Mouse (Mus musculus) kidney, embryonic 15.5 days (tissue): ENCODE measurements around the gene Zcchc2. TPM values are rescaled to one million over a fixed set of nuclear protein-coding genes. Genes with fewer than 3 reads are reported as not detected.

Experiments used
- ATAC-seq: fragments of 200-750 bp; cut with Nextera tagmentation; replicated peaks from 2 replicates; pipeline ENCODE4 v1.8.0; 2017; ENCODE audit warnings: moderate TSS enrichment; ENCODE audit not compliant: low FRiP score
- H3K27ac ChIP-seq: fragments of 300-500 bp; sonication (generic); 2 replicates; pipeline ENCODE4 v1.5.1; 2015; ENCODE audit warnings: mild to moderate bottlenecking, inconsistent platforms
- H3K27me3 ChIP-seq: fragments of 300-500 bp; sonication (generic); 2 replicates; pipeline ENCODE4 v1.6.1; 2015; ENCODE audit warnings: inconsistent platforms
- H3K36me3 ChIP-seq: fragments of 300-500 bp; sonication (generic); 2 replicates; pipeline ENCODE4 v1.6.1; 2015; ENCODE audit warnings: inconsistent platforms
- H3K4me1 ChIP-seq: fragments of 300-500 bp; sonication (generic); 2 replicates; pipeline ENCODE4 v1.6.1; 2015; ENCODE audit warnings: inconsistent platforms
- H3K4me2 ChIP-seq: fragments of 300-500 bp; sonication (generic); 2 replicates; pipeline ENCODE4 v1.6.1; 2015; ENCODE audit warnings: moderate library complexity, mild to moderate bottlenecking, inconsistent platforms
- H3K4me3 ChIP-seq: fragments of 300-500 bp; sonication (generic); replicated peaks from 2 replicates; pipeline ENCODE4 v1.5.1; 2015; ENCODE audit warnings: mild to moderate bottlenecking, inconsistent platforms
- H3K9ac ChIP-seq: fragments of 300-500 bp; sonication (generic); 2 replicates; pipeline ENCODE4 v1.6.1; 2015; ENCODE audit warnings: mild to moderate bottlenecking, inconsistent platforms
- H3K9me3 ChIP-seq: fragments of 300-500 bp; sonication (generic); replicated peaks from 2 replicates; pipeline ENCODE4 v1.6.1; 2016; ENCODE audit warnings: inconsistent platforms
- WGBS: fragments of 180-500 bp; shearing (Covaris S2); methylation state at CpG from one replicate; pipeline ENCODE4 v1.1.7; 2015; ENCODE audit warnings: mixed read lengths; 5-methylcytosine and 5-hydroxymethylcytosine counted together
- polyA plus RNA-seq: library from polyadenylated mRNA; unstranded; fragments of >200 nt; fragmentation: Nextera tagmentation; extraction: Ambion mirVana; gene quantifications from 2 replicates; pipeline ENCODE4 v1.2.1, GENCODE M21; 2015

The Zcchc2 gene
- polyA plus RNA-seq, 1 experiment from 2014 or later: 3.1 TPM

DNA sequence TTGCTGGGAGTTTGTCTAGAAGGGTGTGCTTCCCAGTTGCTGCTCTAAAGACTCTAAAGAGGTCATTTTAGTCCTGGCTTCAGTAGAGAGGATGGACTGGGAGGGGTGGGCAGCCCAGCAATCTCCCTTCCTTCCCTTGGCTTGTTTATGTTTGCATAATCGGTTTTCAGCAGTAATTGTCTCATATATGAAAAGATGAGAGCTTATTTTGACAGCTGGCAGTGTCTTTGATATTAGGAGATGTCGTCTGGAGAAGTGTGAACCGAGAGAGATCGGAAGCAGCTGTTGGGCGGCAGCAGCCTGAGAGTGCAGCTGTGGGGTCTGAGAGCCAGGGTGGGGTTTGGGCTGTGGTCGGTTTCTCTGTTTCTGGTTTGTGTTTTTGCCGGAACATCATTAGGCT lies 75.5 kb downstream of the Zcchc2 start:
- H3K27ac ChIP-seq: no peak overlapping the region
- 26% methylated on average over 7 of the region's 7 CpGs for WGBS
- H3K9me3 ChIP-seq: no peaks in the 10 kb centered on the region
- no peak overlapping the region for H3K4me3 ChIP-seq
- ATAC-seq: peak; percentile 55; the same call in 1 of the 2 replicates
- H3K9ac ChIP-seq: no peak overlapping the region
- H3K27me3 ChIP-seq: 0 out of 2 replicates have a peak, but pooled peaks cover 1% of the 10 kb centered on the region
- H3K4me2 ChIP-seq: no peak overlapping the region
- peaks cover 8% of the 10 kb centered on the region; the same call in 1 of the 2 replicates for H3K4me1 ChIP-seq
- no peaks in the 10 kb centered on the region for H3K36me3 ChIP-seq

DNA sequence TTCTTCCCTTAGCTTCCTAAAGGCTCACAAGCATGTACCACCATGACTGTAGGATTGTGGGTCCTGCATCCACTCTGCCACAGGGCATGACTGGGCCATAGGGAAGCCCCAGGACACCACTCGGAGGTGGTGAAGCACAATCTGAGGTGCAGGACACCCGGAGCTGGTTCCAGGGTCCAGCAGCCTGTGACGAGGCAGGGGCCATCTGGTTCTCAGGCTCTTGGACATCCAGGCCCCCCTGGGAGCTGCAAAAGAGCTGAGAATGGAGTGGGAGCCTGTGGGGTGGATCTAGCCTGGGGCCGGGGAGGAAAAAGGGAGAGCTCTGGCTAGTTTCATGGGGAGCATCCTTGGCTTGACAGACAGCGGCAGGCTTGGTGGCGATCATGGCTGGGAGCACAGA lies 77.1 kb downstream of the Zcchc2 start:
- ATAC-seq: no peak
- 83% methylated on average over 6 of the region's 6 CpGs for WGBS
- H3K36me3 ChIP-seq: no peaks in the 10 kb centered on the region
- no peak overlapping the region for H3K4me3 ChIP-seq
- H3K4me2 ChIP-seq: no peak overlapping the region
- H3K9ac ChIP-seq: no peak overlapping the region
- H3K9me3 ChIP-seq: no peaks in the 10 kb centered on the region
- H3K27me3 ChIP-seq: 0 out of 2 replicates have a peak, but pooled peaks cover 6% of the 10 kb centered on the region
- peaks cover 16% of the 10 kb centered on the region for H3K4me1 ChIP-seq
- H3K27ac ChIP-seq: no peak overlapping the region

DNA sequence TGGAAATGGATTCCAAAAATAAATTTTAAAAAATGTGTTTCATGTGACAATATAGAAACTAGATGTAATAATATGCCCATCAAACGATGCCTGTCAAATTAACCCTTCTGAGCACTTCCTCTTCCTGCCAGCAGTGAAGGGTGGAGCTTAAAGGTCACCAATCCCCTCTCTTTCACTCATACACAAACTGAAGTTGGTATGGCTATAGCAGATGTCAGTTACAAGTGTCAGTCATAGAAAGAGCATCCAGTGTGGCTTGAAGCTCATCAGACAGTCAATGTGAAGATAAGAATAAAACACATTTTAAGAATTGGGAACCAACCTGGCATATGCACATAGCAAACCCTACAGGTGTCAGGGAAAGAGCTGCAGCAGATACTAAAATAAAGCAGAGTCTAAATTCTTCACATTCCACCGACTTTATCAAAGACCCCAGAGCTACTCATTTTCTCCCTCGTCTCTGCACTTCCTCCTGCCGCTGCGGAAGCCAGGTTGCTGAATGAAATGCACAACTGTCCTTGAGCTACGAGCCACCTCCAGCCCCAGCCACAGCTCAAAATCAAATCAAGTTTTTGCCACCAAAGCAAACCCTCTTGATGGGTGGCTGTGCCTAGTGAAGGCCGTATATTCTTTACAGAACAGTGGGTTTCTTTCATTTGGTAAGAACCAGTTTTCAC lies 79.8 kb downstream of the Zcchc2 start:
- whole genome bisulfite sequencing: 74% methylated on average over 7 of the region's 7 CpGs
- no peak for ATAC-seq
- no peaks in the 10 kb centered on the region for H3K9me3 ChIP-seq
- H3K4me3 ChIP-seq: no peak overlapping the region
- 0 out of 2 replicates have a peak, but pooled peaks cover 6% of the 10 kb centered on the region for H3K27me3 ChIP-seq
- H3K9ac ChIP-seq: no peak overlapping the region
- no peaks in the 10 kb centered on the region for H3K36me3 ChIP-seq
- no peak overlapping the region for H3K27ac ChIP-seq
- H3K4me2 ChIP-seq: no peak overlapping the region
- H3K4me1 ChIP-seq: peaks cover 11% of the 10 kb centered on the region

DNA sequence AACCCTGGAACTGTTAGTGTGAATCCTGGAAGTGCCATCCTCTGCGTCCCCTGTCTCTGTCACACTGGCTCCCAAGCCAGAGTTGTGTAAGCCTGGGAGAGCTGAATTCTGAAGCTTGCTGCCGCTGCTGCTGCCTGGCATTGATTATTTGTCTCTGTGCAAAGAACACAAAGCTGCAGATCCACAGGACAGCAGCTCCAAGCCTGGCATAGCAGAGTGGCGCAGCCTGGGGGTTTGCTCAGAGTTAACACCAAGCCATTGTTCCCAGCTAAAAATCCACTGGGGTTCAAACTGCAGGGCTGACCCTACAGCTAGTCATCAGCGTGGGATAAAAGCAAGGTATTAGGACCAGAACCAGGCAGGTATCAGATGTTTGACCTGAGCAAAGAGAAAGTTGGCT lies 80.6 kb downstream of the Zcchc2 start:
- H3K36me3 ChIP-seq: no peaks in the 10 kb centered on the region
- 0 out of 2 replicates have a peak, but pooled peaks cover 6% of the 10 kb centered on the region for H3K27me3 ChIP-seq
- ATAC-seq: no peak
- H3K9ac ChIP-seq: no peak overlapping the region
- H3K27ac ChIP-seq: no peak overlapping the region
- H3K4me3 ChIP-seq: no peak overlapping the region
- 61% methylated on average over 4 of the region's 4 CpGs for WGBS
- H3K4me2 ChIP-seq: no peak overlapping the region
- H3K4me1 ChIP-seq: peaks cover 9% of the 10 kb centered on the region
- no peaks in the 10 kb centered on the region for H3K9me3 ChIP-seq

DNA sequence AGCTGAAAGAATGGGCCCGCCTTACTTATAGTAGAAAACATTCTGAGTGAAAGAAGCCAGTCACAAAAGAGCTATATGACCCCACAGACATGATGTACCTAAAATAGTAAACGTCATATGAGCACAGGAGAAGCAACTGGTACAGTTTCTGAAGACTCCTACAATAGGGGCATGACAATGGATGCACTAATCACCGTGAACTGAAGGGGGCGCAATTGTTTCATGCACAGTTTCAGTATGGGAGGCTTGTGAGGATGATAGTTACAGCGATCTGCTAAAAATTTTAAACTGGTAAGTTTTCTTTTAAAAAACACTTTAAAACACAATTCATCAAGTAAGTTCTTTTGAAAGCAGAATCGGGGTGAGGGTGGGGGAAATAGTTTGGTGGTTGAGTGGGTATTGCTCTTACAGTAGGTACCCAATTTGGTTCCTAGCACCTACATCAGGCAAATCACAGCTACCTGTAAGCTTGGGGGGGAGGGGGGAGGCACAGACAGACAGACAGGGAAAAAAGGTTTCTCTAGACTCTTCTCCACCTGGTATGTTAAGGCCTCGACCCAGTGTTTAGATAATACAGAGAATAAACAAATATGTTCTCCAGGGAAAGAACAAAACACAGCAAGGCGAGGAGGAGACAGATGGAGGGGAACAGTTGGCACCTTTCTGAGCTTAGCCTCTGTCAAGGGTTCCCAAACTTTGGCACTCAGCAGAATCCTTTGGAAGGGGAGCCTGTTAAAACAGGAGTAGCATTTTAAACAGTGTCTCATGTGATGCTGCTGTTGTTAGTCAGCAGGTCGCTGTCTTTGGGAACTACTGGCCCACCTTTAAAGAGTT lies 81.2 kb downstream of the Zcchc2 start:
- Histone ChIP-seq H3K36me3 (no peaks in the 10 kb centered on the region), H3K4me3 (no peak overlapping the region), H3K27ac (no peak overlapping the region), H3K4me2 (peak overlapping the region; percentile 32), H3K27me3 (0 out of 2 replicates have a peak, but pooled peaks cover 6% of the 10 kb centered on the region), H3K9me3 (no peaks in the 10 kb centered on the region), H3K4me1 (peaks cover 8% of the 10 kb centered on the region), H3K9ac (no peak overlapping the region)
- WGBS: 14% methylated on average over 9 of the region's 9 CpGs
- ATAC-seq: no peak; the same call in 1 of the 2 replicates

DNA sequence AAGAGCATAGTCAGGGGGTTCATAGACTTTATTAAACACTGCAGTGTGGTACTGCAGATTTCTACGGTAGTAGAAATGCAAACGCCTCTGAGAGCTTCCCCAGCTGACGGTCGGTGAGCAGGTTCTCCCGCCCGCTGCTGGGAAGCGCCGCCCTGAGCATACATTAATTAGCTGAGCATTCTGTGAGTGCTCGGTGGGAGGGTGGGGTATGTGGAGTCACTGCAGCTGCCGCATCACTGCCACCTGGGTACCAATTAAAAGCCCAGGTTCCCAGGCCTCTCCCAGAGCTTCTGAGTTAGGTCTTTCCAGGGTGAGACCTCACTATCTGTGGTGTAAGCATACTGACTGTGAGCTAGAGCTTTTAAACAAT lies 81.8 kb downstream of the Zcchc2 start:
- Histone ChIP-seq H3K4me2 (peak overlapping the region; percentile 32), H3K27ac (no peak overlapping the region), H3K4me3 (no peak overlapping the region), H3K36me3 (no peaks in the 10 kb centered on the region), H3K9me3 (no peaks in the 10 kb centered on the region), H3K4me1 (peaks cover 8% of the 10 kb centered on the region), H3K27me3 (0 out of 2 replicates have a peak, but pooled peaks cover 6% of the 10 kb centered on the region), H3K9ac (no peak overlapping the region)
- 5% methylated on average over 10 of the region's 10 CpGs for WGBS
- ATAC-seq: peak; percentile 75; the same call in 1 of the 2 replicates

DNA sequence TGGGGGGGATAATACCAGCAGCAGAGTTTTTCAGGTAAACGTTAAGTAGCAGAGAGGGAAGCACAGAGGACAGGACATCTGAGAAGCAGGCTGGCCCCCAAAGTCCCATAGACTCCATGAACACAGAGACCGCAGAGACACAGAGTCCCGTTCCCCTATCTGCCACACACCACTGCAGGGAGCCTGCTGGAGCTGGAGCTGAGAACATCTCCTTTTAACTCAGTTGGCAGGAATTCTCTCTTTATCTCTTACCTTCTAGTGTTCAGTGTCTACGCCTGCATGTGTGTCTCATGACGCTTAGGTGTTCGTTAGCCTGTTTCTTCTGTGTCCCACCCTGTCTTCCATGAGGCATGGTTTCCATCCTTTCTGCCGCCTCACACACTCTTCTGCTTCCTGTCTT lies 83.0 kb downstream of the Zcchc2 start:
- H3K4me3 ChIP-seq: no peak overlapping the region
- 0 out of 2 replicates have a peak, but pooled peaks cover 6% of the 10 kb centered on the region for H3K27me3 ChIP-seq
- H3K4me1 ChIP-seq: peaks cover 8% of the 10 kb centered on the region
- H3K27ac ChIP-seq: no peak overlapping the region
- H3K9ac ChIP-seq: no peak overlapping the region
- no peak for ATAC-seq
- H3K4me2 ChIP-seq: no peak overlapping the region
- H3K36me3 ChIP-seq: no peaks in the 10 kb centered on the region
- H3K9me3 ChIP-seq: no peaks in the 10 kb centered on the region
- 82% methylated on average over 7 of the region's 7 CpGs for WGBS

DNA sequence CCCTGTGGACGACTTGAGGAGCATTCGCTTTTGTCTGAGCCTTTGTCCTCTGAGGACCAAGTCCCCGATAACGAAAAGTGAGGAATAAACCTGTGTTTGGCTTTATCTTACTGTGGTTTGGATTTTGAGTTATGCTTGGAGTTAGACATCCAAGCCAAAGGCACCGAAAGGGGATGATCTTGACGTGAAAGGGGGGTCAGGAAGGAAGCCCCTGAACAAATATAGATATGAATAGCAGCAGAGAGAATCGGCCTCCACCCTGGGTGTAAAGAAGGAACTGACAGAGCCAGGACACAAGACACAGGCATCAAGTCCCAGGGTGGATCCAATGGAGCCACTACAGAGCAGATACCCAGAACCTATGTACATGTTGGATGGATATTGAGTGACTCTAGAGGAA lies 83.9 kb downstream of the Zcchc2 start:
- no peak for ATAC-seq
- Histone ChIP-seq H3K36me3 (no peaks in the 10 kb centered on the region), H3K27me3 (0 out of 2 replicates have a peak, but pooled peaks cover 6% of the 10 kb centered on the region), H3K9ac (no peak overlapping the region), H3K4me2 (no peak overlapping the region), H3K9me3 (no peaks in the 10 kb centered on the region), H3K4me3 (no peak overlapping the region), H3K4me1 (peaks cover 8% of the 10 kb centered on the region), H3K27ac (no peak overlapping the region)
- 72% methylated on average over 7 of the region's 7 CpGs for WGBS

DNA sequence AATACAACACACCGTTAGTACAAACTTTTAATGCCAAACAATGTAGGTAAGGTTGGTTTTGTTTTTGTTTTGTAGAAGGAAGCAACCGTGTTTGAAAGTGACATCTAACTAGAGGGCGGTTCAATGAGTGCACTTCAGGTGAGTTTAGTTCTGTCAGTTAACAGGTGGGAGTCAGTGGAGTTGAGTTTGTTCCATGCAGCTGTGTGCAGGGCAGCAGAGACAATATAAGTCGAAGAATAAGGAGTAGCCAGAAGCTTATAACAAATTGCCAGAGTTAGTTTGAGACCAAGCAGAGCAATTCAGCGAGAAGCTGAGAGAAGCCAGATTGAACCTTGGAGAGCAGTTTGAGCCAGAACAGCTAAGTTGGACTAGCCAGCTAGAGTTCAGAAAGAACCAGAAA lies 84.5 kb downstream of the Zcchc2 start:
- no peaks in the 10 kb centered on the region for H3K9me3 ChIP-seq
- 92% methylated on average over 5 of the region's 5 CpGs for WGBS
- H3K4me3 ChIP-seq: no peak overlapping the region
- no peak overlapping the region for H3K9ac ChIP-seq
- no peak overlapping the region for H3K27ac ChIP-seq
- H3K4me1 ChIP-seq: peaks cover 8% of the 10 kb centered on the region
- no peak overlapping the region for H3K4me2 ChIP-seq
- H3K36me3 ChIP-seq: no peaks in the 10 kb centered on the region
- 0 out of 2 replicates have a peak, but pooled peaks cover 6% of the 10 kb centered on the region for H3K27me3 ChIP-seq
- ATAC-seq: no peak

DNA sequence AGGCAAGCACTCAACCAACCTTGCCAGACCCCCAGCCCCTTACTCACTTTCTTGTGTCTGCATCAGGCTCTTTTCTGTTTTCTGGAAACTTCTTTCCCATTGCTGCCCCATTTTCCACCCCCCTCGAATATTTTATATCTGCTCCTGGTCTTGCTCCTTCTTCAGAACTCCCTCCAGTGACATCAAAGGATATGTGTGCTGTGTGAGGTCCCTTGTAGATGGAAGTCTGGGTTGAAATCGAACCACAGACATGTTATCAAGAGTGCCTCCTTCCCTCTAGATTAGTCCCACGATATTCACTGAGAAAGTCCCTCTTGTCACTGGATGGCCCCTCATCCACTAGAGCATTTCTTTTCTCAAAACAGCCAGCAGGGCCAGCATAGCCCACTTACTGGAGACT lies 86.4 kb downstream of the Zcchc2 start:
- no peak overlapping the region for H3K4me2 ChIP-seq
- 80% methylated on average over 3 of the region's 3 CpGs for WGBS
- no peak overlapping the region for H3K9ac ChIP-seq
- no peaks in the 10 kb centered on the region for H3K36me3 ChIP-seq
- no peaks in the 10 kb centered on the region for H3K9me3 ChIP-seq
- H3K27ac ChIP-seq: no peak overlapping the region
- ATAC-seq: no peak
- no peak overlapping the region for H3K4me3 ChIP-seq
- H3K27me3 ChIP-seq: no peaks in the 10 kb centered on the region
- peaks cover 6% of the 10 kb centered on the region for H3K4me1 ChIP-seq

DNA sequence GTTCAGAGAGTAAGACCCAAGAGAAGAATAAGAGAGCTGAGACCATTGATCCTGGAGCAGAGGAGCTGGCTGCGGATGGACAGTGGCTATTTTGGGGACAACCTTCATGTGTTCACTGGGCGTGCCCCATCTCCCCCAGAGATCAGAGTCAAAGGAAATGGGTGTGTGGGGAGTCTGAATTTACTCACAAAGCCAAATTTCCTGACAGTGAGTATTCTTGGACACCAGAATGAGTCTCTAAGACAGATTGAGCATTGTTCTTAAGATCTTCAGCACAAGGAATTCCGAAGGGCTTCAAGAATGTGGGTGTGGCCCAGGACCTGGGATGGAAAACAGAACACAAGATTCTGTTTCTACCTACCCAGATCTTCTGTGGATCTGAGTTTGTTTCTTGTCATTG lies 87.0 kb downstream of the Zcchc2 start:
- no peak overlapping the region for H3K4me3 ChIP-seq
- H3K9ac ChIP-seq: no peak overlapping the region
- no peak for ATAC-seq
- H3K36me3 ChIP-seq: no peaks in the 10 kb centered on the region
- H3K27ac ChIP-seq: no peak overlapping the region
- 83% methylated on average over 3 of the region's 3 CpGs for WGBS
- H3K4me2 ChIP-seq: no peak overlapping the region
- H3K4me1 ChIP-seq: peaks cover 1% of the 10 kb centered on the region; the same call in 1 of the 2 replicates
- no peaks in the 10 kb centered on the region for H3K9me3 ChIP-seq
- H3K27me3 ChIP-seq: no peaks in the 10 kb centered on the region
